Mouse (Mus musculus) lung, adult 2 months (tissue): Measurements from ENCODE around the gene Pla2g5.

Experiments
- CTCF ChIP-seq: fragments of 200-500 bp; IDR thresholded peaks from 2 replicates; pipeline ENCODE4 v1.5.1; 2011; ENCODE audit warnings: mild to moderate bottlenecking, low read length, control low read depth; ENCODE audit not compliant: insufficient read depth
- POLR2A ChIP-seq: fragments of 200-500 bp; IDR thresholded peaks from 2 replicates; pipeline ENCODE4 v1.6.1; 2011; ENCODE audit warnings: low read depth, mild to moderate bottlenecking, control low read depth, low read length, borderline replicate concordance; ENCODE audit errors: extremely low read depth

- no peak for TF ChIP-seq POLR2A
- TF ChIP-seq CTCF: no peak
These were observed 15.5 kb upstream of the Pla2g5 start for GRCm38 (mm10) chr4:138878783-138879182.
